Mouse (Mus musculus) kidney, postnatal 14 days (tissue): ENCODE results near the gene Fhl2.

Source experiments
- DNase-seq: peaks from one replicate; pipeline ENCODE4 v3.0.0; 2022; ENCODE audit warnings: mixed read lengths

The Fhl2 gene

GRCm38 (mm10) chr1:43196661-43197241 is at the start of gene Fhl2:
Fhl2 (minus strand) TSS chr1:43196984.
- no peak for DNase-seq

DNA sequence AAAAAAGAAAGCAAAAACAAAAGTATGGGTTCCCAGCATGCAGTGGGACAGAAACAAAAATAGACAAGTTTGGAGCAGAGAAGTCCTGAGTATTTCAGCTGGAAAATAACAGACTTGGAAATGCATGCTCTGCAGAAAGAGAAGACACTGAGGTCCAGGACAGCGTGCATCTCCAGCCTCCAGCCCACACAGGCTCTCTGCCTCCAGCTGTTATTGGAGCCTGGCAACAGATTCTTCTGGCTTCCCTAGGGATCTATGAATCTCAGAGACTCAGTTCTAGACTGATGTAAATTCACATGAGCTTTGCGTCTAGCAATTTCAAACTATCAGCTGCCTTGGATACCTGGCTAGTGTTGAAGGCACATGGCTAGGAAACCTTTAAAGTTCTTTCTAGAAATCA is 48.2 kb upstream of the Fhl2 start:
- peak; percentile 69 for DNase-seq

GRCm38 (mm10) chr1:43241208-43241607 is 44.4 kb upstream of the Fhl2 start:
- DNase-seq, result no peak

DNA sequence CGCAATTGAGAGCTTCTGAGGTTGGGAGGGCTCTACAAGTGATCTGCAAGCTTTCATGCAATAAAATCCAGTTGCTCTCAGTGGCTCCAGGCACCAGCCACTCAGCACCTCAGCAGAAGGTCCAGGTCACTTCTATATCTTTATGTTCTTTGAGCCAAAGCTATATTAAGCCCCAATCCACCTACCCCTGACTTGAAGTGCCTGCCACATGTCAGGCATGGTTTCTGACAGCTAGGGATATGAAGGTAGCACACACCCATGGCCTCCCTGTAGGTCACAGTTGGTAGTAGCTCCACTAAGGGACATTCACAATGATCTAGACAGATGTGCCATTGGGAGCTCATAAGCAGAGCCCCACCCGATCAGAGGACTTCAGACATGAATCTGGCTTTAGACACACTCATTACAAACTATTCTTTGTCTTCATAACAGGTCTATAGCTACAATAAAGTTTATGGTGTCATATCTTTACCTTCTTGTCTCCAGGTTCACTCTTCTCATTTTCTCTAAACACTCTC is 43.1 kb upstream of the Fhl2 start:
- no peak for DNase-seq

DNA sequence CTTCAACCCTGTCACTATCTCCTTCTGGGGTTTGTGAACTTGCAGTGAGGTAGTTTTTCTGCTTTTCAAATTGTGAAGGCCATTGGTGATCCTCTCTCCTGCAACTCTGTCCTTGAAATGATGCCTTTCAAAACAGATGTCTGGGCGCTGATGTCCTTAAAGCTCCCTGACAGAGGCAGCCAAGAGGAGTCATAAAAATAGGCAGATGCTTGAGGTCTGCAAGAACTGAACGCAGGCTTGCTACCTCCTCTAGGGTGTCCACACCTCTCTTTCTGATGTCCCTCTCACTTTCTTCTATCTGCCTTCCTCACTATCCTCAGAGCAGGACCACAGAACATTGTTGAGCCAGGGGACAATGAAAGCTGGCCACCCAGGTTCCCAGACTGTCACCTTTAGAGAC is 41.7 kb upstream of the Fhl2 start:
- DNase-seq, result no peak

- peak; percentile 49 for DNase-seq
These were observed 40.8 kb upstream of the Fhl2 start for GRCm38 (mm10) chr1:43237360-43238235.

- DNase-seq, result no peak
These were observed 28.9 kb upstream of the Fhl2 start for GRCm38 (mm10) chr1:43225531-43226151.

DNA sequence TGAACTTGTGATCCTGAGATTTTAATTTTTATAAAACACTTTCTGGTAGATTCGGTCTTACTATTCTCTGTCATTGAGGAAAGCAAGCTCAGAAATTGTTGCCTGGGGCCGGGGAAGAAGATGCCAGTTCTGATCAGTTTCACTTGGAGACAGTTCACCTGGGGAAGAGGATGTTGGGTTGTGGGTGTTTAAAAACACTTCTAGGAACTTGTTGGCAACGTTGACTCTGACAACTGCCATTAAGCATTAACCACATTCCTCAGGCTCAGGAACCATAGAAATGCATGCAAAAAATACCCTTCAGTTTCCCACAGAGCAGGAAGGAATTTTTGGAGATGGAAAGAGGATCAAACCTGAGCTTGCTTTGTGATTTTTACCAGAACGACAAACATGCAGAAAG is 28.2 kb upstream of the Fhl2 start:
- DNase-seq, result peak; percentile 69

GRCm38 (mm10) chr1:43224171-43224570 is 27.4 kb upstream of the Fhl2 start:
- DNase-seq, result peak; percentile 18

DNA sequence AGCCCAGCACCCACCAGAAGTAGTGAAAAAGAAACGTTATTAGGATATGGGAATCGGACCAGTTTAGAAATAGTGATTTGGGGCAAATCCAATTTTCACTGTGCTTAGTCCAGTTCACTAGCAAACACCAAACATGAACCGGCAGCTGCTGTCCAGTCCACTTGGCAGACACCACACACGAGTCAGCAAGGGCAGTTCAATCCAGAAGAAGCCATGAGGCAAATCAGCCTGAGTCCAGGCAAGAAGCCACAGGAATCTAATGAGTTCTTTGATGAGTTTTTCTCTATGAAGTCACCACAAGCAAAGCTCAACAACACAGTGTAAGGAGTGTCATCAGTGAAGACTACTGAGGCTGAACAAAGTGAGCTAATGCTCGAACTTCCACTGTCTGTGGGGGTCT is 26.3 kb upstream of the Fhl2 start:
- no peak for DNase-seq

- peak; percentile 51 for DNase-seq
These were observed 21.4 kb upstream of the Fhl2 start for GRCm38 (mm10) chr1:43218016-43218680.

DNA sequence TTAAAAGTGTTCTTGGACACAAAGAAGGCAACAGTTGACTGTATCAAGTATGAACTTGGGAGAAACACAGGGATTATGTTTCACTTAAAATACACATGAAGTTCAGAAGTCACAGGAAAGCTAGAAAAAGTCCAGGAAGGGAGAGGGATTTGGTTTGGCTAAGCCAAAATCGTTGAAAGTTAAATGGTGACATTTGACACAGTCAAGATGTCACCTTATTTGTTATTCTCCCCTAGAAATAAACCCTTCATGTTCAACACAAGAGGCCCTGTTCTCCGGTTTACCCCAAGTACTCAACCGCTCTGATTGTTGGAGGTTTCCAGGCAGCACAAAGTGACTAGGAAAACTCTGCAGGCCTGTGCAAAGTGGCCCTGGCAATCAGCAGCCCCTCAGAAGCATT is 18.8 kb upstream of the Fhl2 start:
- no peak for DNase-seq

- DNase-seq, result no peak
These were observed 14.5 kb upstream of the Fhl2 start for GRCm38 (mm10) chr1:43211274-43211673.

DNA sequence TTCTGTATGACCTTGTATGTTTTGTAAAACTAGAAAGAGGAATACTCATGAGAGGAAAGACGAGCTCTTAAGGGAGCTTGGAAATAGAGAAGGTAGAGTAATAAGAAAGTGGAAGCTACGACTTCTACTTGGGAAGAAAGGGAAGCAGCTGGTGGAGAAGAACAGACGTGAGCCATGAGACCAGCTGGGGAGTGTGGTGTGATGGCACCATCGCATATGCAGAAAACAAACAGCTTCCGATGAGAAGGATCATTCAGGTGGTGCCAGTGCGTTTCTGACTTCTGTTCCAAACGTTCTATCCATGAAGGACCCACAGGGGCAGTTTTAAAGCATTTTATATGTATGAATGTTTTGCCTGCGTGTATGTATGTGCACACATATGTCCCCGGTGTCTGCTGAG is 13.5 kb upstream of the Fhl2 start:
- no peak for DNase-seq

DNA sequence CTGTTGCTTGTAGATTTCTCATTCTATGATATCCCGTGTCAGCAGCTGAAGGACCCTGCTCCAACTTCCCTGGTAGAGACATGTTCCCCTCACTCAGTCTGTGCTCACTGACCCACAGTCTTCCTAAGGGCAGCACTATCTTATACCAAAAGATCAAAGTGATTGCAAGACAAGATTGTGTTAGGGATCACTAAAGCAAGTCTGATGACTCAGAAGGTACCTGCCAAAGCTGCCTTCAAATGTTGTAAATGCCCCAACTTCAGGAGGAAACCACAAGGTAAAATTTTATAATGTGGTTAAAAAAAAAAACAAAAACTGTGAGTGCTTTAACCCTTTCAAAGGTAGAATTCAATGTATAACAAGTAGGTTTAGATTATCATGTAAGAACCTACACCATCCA is 10.4 kb upstream of the Fhl2 start:
- DNase-seq, result no peak

DNA sequence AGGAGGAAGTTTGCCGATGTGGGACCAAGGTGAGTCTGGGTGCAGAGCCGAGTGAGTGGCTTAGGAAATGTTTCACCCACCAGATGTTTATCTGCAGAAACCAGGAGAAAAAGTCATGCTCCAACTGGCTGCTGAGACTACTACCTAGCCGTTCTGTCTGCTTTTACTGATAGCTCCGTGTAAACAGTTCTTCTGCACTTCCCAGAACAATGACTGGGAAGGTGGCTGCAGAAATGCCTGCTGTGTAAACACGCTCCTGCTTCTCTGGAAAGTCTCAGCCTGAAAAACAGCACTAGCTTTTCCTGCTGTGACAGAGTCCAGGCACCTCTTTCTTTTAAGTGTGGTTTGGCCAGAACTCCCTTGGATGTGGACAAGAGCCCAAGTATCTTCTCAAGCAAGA is 6.5 kb upstream of the Fhl2 start:
- DNase-seq, result no peak

DNA sequence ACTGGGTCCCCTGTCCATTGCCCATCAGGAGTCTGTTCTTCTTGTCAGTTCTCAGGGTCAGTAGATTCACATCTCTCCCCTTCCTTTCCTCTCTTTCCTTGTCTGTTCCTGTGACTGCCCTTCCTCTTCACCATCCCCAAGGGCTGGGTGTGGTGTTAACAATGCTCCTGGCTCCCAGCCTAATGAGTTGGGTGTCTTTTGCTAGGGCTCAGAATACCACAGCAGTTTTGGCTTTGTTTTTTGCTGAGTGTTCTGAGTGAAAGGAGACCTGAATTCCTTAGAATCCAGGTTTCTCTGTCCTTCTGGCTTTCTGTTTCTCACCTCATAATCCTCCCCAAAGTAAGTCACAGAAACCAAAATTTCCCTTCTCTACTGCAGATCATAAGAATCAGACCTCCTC is 5.4 kb upstream of the Fhl2 start:
- no peak for DNase-seq

GRCm38 (mm10) chr1:43201796-43202195 is 5.0 kb upstream of the Fhl2 start:
- DNase-seq, result no peak

GRCm38 (mm10) chr1:43199867-43200240 is 3.1 kb upstream of the Fhl2 start:
- DNase-seq, result no peak

GRCm38 (mm10) chr1:43199210-43199866 is 2.6 kb upstream of the Fhl2 start:
- no peak for DNase-seq

- no peak for DNase-seq
These were observed 725 bp downstream of the Fhl2 start for GRCm38 (mm10) chr1:43196059-43196458.

- no peak for DNase-seq
These were observed 3.4 kb downstream of the Fhl2 start for GRCm38 (mm10) chr1:43193423-43193822.

DNA sequence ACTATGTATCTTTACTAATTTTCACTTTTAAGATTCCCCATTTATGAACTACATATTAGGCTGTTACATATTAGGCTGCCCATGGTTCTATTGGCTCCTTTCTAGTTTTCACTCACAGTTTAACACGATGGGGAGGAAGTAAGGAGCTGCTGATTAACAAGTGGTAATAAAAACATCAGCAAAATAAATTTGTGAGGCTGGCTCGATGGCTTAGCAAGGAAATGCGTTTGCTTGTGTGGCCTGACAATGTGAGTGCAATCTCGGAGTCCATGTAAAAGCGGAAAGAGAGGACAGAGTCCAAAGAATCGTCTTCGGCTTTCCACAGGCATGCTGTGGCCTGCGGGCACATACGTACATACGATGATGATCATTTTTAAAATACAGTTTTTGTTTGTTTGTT is 4.3 kb downstream of the Fhl2 start:
- DNase-seq, result peak; percentile 55
